Mouse (Mus musculus) layer of hippocampus, postnatal 25 days (tissue): ENCODE results near the gene Calm2. TPM values are rescaled to one million over a fixed set of nuclear protein-coding genes. Genes with fewer than 3 reads are reported as not detected.

Source experiments
- DNase-seq, 2 experiments: peaks; one replicate each; pipeline ENCODE4 v3.0.0; 2022; ENCODE audit warnings: mixed read lengths in 2 of 2, low spot score in 1 of 2; ENCODE audit errors: extremely low spot score in 1 of 2
- total RNA-seq, 2 experiments: library from RNA; stranded (reverse); gene quantifications; 2 replicates each; pipeline ENCODE4 v1.2.3; 2021

The Calm2 gene
- total RNA-seq, 2 experiments from 2014 or later: 2,126 to 2,271 TPM

DNA sequence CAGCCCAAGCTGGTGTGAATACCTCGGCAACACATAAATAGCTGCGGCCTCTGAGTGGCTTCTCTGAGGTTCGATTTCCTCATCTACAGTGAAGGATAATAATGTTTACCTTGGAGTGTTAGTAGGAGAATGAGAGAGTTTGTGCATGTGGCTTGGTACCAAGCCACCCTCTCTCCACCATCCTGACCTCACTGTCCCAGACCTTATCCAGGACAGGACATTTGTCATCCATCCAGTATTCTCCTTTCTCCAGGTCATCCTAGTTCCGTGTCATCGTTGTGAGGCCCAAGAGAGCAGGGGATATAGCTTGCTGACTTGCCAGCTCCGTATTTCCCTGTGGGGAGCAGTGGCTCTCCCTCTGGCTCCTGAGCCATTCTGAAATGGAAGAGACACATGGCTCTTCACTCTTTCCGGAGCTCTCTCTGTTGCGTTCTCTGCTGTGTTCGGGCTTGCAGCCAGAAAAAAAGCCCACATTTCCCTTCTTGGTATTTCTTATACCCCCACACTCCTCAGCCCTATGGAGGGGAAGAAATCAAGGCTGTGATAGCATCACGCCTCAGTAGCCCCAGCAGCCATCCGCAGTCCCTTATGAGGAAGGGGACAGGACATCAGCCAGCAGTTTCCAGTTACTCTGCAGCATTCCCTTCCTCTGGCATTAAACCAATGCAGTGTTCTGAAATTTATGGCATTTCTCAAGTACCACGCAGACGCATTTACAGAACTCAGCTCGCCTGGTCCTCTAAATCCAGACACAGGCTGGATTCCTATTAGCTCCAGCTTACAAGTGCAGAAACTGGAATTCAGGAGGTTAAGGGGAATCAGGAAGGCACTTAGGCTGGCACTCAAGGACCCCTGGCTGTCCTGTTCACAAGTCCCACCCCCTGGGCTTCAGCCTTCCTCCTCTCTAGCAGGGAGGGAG lies 13.3 kb upstream of the Calm2 start:
- DNase-seq: no peak

DNA sequence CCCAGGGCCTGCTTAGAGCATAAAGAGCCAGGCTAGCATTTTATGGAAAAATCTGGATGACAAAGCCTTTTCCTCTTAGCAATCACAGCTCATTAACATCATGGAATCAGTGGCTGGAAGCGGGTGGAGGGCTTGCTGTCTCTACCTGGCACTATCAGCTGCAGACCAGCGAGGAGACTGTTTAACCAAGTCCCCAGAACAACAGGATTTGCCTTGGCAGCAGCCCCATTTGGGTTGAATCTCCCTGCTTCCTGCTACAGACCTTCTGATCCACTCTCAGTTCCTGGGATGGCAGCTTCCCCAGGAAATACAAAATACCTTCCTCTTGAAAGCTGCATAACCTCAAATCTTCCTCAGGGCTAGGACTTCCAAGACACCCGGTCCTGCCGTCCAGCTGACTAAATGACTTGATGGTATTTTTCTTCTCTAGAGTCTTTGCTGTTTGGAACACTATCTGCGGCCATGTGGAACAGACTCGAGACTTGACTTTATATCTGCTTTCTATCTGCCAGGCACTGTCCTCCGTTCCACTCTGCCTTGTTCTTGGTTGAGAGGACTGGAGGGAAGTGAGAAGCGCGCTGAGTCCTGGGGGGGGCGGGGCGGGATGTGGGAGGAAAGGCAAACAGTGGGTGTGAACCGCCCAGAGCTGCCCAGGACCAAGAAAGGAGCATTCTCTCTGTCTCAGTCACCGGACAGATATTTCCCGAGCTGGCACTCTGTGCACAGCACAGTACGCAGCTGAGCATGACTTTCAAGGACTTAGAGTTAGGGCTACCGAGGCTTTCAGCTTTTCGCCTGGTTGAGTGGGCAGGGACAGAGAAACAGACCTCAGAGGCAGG lies 12.4 kb upstream of the Calm2 start:
- no peak for DNase-seq

- no peak for DNase-seq
Measured at GRCm38 (mm10) chr17:87457961-87458360, 11.2 kb upstream of the Calm2 start.

DNA sequence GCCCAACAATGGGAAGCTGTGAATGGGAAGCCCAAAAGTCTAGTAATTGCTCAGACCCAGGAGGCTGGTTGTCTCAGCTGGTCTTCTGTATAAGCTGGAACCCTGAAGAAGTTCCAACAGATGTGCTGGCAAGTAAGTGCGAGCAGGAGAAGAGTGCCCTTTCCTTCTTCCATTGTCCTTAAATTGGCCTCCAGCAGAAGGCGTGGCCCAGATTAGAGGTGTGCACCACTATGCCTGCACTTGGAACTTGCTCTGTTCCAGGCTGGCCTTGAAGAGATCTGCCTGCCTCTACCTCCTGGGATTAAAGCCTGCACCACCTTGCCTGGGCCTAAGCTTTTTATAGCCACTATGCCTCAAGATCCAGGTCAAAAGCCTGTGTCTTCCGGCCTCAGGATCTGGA lies 7.4 kb upstream of the Calm2 start:
- no peak for DNase-seq

DNA sequence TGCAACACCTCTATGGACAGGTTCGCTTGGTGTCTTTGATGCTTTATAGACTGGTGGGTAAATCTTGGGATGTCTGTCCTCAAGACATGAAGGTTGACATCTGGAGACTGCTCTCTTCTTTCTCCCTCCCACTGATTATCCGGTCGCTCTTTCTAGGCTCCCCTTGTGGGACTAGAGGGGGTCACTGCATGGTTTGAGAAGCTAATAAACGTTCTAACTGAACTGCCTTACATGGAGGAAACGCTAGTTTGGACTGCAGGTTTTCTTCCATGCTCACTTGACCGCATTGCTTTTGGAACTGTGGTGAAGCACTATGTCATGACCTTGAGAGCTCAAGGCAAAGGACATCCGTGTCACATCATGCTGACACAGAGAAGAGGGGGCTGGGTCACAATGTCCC lies 6.6 kb upstream of the Calm2 start:
- DNase-seq: no peak

DNA sequence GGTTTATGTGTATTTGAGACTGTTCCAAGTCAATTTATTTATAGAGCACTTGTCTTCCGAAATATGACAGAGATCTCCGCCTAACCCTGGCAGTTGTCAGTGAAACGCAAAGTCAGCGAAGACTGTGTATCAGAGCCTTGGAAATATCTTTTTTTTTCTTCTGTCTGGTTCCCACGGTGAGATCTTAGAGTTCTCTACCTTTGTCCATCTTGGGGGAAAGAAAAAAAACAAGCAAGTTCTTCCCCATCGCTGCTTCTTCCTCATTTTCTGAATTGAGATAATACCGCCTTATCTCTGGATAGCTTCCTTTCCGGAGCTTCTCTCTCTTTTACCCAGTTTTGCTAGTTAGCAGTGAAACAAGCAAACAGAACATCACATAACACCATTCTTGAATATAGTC lies 2.1 kb upstream of the Calm2 start:
- DNase-seq: no peak

- DNase-seq: no peak
Measured at GRCm38 (mm10) chr17:87448339-87448738, 1.6 kb upstream of the Calm2 start.

DNA sequence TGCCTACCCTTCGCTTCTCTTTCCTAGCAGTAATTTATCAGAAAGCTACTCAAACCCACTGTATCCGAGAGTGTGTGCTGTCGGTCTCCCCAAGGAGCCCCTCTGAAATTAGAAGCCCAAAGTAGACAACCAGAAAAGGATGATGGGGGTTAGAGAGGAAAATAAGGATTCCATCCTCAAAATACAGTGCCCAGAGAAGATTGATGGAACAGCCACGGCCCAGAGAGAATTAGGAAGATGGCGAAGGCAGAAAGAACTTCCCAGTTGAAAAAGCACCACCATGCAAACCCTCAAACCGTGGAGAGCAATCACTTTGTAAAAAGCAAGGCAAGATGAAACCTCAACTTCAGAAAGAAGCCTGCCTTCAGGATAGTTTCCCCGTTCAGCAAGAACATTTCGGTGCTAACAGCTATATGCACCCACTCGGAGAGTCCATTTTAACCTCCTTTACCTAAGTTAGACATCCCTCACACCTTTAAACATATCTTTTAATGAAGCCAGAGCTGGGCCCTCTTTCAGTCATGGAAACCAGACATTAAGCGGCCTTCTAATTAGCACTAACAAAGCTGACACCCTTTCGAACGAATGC lies 971 bp upstream of the Calm2 start:
- DNase-seq: no peak

DNA sequence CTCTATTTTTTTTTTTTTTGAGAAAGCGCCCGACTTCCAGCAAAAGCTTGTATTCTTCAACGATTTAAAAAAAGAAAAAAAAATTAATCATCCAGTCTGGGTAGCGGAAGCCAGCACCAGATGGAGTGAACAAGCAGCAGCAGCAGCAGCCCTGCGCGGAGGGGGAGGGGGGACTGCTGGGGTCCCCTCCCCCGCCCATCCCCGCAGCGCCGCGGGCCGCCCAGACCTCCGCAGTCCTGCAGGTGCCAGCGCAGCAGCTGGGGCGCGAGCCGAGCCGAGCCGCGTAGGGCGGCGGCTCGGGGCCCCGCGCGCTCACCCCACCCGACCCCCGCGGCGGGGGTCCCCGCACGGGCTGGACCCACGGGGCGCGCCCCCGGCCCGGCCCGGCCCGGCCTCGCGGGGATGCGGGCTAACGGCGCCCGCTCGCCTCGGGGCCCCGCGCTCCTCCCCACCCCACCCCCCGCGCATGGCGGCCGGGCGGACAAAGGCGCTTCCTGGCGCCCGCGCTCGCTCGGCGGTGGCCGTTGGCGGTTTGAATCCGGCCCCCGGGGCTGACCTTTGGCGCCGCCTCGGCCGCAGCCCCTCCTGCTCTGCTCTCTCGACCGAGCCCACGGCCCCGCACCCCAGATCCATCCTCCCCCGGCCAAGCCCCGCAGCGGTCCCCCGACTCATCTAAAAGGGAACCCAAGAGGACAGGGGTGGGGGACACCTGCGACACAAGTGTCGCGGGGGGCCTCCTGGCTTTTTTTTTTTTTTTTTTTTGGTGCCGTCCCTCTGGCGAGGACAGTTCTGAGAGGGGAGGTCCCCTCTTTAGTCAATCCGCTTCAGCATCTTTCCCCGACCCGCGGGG lies 593 bp downstream of the Calm2 start:
- DNase-seq: peak; percentile 51 to 65

GRCm38 (mm10) chr17:87445337-87445916 lies 1.3 kb downstream of the Calm2 start:
- DNase-seq: no peak

DNA sequence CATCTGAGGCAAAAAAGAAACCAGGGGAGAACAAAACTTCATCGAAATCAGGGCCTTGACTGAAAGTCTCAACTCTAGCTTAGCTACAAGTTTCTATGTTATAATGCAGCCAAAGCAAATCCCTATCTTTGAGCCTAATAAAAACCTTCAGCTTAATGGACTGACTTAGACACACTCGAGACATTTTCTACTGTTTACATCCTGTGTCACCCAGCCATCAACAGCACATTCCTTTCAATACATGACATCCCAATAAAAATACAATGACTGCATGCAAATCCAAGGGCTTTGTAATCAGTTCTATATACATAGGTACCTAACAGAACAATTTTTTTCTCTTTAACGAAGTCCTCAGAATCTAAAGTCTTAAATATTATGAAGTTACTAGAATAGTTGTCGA lies 2.0 kb downstream of the Calm2 start:
- no peak for DNase-seq

- no peak for DNase-seq
Measured at GRCm38 (mm10) chr17:87441537-87441936, 5.2 kb downstream of the Calm2 start.

DNA sequence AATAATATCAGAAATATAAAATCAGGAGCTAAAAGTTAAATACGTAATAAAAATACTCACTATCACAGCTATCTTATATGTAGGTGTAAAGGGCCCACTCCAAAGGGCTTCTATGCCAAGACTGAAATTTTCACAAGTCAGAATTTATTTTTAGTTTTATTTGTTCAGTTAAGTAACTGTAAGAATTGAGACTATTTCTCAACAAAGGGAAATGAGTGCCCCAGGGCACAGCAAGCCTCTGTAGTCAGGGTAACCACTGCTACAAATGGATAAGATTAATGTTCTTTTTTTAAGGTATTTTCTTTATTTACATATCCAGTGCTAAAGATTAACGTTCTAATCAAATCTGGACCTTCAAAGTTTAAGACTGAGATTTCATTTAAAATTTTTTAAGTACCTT lies 7.3 kb downstream of the Calm2 start:
- DNase-seq: no peak

DNA sequence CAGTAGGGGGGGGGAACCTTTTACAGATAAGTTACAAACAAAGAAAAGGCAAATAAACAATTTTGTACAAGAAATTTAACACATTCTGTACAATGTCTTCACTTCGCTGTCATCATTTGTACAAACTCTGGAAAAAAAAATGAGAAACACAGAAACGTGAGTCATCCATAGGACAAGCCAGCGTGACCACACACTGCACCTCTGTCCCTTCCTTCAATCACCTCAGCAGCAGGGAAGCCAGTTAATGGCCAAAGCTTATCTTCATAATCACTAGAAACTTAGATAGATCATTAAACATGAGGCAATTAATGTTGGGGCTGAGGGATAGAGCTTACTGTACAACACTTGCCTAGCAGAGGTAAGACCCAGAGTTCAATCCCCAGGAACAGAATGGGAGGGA lies 12.8 kb downstream of the Calm2 start:
- DNase-seq: no peak

- no peak for DNase-seq
Measured at GRCm38 (mm10) chr17:87432743-87433142, 14.0 kb downstream of the Calm2 start.

DNA sequence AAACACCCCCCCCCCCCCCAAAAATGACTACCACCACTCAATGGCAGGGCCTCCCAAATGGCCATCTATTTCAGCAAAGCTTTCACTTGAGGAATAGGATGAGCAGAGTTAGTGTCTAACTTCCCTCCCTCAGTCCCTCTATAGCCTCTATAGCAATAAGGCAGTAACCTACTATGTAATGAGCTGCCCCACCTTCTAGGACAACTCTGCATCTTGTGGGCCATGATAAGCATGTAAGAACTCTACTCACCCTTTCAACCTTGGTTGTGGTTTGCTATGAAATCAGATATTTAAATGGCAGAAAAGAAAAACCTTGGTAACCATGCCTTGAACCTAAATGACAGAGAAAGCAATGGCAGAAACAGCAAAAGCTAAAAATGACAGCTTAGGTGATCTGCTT lies 14.4 kb downstream of the Calm2 start:
- no peak for DNase-seq

DNA sequence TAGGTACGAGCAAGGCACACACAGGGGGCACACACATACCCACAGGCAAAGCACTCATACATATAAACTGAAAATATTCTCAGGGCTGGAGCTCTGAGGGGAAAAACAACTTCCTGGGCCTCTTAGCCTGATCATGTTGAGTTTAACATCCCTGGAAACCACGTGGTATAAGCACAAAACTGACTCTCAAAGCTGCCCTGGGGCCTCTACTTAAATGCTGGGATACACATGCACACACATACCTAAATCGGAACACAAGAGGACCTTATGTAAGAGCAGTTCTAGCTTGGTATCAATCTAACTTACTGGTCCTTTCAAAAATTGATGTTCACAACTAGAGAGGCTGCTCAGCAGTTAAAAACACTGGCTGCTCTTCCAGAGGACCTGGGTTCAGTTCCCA lies 17.3 kb downstream of the Calm2 start:
- DNase-seq: no peak

- no peak for DNase-seq
Measured at GRCm38 (mm10) chr17:87427511-87427910, 19.2 kb downstream of the Calm2 start, which contains the start of gene Stpg4. Gene Stpg4, minus strand, starts transcription at chr17:87427741.

- DNase-seq: no peak
Measured at GRCm38 (mm10) chr17:87418082-87418481, 28.7 kb downstream of the Calm2 start.

DNA sequence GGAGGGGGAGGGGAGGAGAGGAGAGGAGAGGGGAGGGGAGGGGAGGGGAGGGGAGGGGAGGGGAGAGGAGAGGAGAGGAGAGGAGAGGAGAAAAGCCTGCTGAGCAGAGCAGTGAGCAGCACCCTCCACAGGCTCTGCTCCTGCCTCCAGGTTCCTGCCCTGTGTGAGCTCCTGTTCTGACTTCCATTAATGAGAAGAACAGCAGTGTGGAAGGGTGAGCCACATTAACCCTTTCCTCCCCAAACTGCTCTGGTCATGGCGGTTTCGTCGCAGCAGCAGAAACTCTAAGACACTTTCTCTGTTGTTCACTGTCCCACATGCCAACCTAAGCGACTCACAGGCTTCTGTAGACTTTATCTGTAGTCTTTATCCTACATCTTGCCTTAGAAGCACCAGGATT lies 40.1 kb downstream of the Calm2 start:
- no peak for DNase-seq
